Mouse (Mus musculus) c-Kit-positive CD71-negative TER-119-negative erythroid progenitor cells, embryonic 14.5 days (primary cell): ENCODE results near the gene Pilra.
"Not testable (repeated sequence)": the region's sequence is repeated elsewhere in the genome, so short reads cannot be mapped to it uniquely, and the experiment has no call there.

Experiments
- DNase-seq: peaks from one replicate; pipeline ENCODE4 v3.0.0-alpha.2; 2013; ENCODE audit warnings: low read depth

Pilra gene

GRCm38 (mm10) chr5:137835966-137836520, at the start of gene Pilra:
Gene Pilra (minus strand): TSS chr5:137836281.
- not testable (repeated sequence) for DNase-seq

DNA sequence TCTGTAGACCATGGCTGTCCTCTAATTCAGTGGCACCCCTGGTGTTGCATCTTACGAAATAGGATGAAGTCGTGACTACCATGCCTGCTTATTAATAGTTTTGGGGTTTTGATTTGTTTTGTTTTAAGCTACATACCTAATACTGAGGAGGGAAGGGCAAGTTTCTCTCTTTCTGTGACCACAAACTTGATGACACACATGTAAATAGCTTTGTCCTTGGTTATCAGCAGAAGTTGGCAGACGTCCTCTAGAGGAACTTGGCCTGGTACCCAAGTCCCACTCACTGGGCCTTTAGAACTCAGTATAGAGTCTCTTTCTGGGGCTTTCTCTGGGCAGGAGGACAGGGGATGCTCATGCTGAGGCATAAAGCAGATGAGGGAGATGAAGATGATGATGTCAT, 47.3 kb upstream of the Pilra start:
- no peak for DNase-seq

GRCm38 (mm10) chr5:137882922-137883321, 46.8 kb upstream of the Pilra start:
- peak; percentile 17 for DNase-seq

GRCm38 (mm10) chr5:137877860-137878259, 41.8 kb upstream of the Pilra start:
- DNase-seq = peak; percentile 29

DNA sequence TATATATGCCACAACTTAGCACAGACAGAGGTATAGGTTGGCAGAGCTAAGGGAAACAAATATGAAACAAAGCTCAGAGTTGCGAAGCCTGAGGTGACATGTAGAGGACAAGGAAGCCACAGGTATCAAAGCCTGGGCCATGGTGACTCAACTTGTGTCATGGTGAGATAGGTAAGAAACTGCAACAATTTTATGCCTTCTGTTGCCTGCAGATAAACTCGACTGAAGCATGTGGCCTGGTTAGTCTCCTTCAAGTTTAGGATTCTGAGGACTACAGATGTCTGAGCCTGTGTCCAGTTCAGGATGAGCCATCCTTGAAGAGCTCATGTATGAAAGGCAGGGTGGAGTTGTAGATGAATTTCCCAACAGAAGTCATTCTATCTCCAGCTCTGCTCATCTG, 39.0 kb upstream of the Pilra start:
- DNase-seq = no peak

- DNase-seq = not testable (repeated sequence)
Measured at GRCm38 (mm10) chr5:137872381-137872702, 36.3 kb upstream of the Pilra start.

DNA sequence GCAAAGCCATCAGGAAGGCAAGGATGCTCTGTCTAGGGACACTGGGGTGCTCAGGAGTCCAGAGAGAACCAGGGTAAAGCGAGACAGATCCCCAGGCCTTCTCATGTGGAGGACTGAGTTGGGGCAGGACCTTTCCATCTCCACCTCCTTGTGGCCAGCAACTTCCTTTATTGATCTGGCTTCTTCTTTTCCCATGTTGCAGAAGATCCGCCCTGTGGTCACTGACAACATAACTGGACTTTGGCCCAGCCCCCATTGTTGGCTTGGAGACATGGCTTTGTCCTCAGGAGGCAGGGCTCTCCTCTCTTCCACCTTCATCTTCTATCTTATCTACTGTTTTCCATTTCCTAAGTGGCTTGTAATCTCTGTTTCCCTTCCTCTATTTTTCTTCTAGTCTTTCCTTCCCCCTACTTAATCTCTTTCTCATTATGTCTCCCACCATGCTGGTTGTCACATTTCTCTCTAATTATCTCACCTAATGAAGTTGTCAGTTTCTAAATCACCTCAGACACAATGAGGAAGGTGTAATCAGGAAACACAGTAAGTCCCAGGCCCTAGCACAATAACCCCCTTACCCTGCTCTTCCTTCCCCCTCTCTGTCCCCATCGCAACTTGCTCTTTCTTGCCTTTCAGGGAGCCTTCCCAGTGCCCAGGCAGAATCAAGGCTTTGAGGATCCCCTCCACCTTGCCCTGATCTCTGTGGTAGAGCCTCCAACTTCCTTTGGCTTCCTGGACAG, 35.7 kb upstream of the Pilra start, which contains the start of gene Pilrb2:
Pilrb2 (minus strand) TSS at position 172 of the 737 bp plus-strand sequence.
- not testable (repeated sequence) for DNase-seq

DNA sequence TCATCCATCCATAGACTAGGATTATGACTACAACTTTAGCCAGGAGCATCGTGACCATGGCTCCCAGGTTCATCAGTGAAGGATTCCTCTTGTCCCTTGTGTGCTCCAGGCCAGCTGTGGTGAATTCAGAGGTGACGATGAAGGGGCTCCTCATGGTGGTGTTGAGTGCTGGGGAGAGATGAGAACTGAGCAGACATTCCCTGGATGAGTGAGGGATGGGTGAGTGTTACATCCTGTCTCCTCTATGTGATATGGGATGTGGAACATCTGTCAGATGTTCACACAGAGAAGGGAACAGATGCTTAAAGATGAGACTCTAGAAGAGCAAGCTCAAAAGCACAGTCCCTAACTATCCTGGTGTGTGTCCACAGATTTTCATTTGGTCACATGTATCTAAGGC, 32.5 kb upstream of the Pilra start:
- not testable (repeated sequence) for DNase-seq

DNA sequence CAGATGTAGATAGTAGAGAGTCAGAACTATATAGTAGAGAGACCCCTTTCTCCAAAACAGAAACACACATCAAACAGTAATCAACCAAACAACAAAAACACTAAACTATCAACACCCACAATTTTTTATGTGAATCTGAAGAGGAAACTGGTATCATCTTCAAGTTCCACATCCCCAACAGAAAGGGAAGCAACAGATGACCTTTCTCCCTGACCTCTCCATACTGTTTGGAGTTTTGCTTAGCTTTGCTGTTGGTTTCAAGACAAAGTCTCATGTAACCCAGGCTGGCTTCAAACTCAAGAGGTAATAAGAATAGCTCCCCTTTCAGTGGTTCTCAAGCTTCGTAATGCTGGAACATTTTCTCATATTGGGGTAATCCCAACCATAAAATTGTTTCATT, 27.9 kb upstream of the Pilra start:
- not testable (repeated sequence) for DNase-seq

DNA sequence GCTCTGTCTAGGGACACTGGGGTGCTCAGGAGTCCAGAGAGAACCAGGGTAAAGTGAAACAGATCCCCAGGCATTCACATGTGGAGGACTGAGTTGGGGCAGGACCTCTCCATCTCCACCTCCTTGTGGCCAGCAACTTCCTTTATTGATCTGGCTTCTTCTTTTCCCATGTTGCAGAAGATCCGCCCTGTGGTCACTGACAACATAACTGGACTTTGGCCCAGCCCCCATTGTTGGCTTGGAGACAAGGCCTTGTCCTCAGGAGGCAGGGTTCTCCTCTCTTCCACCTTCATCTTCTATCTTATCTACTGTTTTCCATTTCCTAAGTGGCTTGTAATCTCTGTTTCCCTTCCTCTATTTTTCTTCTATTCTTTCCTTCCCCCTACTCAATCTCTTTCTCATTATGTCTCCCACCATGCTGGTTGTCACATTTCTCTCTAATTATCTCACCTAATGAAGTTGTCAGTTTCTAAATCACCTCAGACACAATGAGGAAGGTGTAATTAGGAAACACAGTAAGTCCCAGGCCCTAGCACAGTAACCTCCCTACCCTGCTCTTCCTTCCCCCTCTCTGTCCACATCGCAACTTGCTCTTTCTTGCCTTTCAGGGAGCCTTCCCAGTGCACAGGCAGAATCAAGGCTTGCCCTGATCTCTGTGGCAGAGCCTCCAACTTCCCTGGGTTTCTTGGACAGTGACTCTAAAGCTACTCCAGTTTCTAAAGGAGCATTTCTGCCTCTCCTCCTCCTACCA, 22.1 kb upstream of the Pilra start, which contains the start of gene Pilrb1:
Pilrb1 (minus strand) TSS at position 147 of the 751 bp plus-strand sequence.
- not testable (repeated sequence) for DNase-seq

DNA sequence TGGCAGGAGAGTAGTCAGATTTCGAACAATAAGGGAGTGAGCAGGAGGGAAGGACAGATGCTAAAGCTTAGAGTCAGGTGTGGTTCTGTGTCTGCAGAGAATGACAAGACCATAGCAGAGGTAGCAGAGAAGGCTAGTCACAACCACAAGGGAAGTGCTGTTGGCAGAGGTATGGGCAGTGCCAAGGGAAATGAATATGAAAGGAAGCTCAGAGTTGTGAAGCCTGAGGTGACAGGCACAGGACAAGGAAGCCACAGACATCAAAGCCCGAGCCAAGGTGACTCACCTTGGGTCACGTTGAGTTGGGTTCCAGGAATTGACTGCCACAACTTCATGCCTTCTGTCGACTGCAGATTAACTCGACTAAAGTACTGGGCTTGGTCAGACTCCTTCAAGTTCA, 20.8 kb upstream of the Pilra start:
- not testable (repeated sequence) for DNase-seq

DNA sequence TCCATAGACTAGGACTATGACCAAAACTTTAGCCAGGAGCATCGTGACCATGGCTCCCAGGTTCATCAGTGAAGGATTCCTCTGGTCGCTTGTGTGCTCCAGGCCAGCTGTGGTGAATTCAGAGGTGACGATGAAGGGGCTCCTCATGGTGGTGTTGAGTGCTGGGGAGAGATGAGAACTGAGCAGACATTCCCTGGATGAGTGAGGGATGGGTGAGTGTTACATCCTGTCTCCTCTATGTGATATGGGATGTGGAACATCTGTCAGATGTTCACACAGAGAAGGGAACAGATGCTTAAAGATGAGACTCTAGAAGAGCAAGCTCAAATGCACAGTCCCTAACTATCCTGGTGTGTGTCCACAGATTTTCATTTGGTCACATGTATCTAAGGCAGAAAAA, 18.8 kb upstream of the Pilra start:
- DNase-seq = not testable (repeated sequence)

DNA sequence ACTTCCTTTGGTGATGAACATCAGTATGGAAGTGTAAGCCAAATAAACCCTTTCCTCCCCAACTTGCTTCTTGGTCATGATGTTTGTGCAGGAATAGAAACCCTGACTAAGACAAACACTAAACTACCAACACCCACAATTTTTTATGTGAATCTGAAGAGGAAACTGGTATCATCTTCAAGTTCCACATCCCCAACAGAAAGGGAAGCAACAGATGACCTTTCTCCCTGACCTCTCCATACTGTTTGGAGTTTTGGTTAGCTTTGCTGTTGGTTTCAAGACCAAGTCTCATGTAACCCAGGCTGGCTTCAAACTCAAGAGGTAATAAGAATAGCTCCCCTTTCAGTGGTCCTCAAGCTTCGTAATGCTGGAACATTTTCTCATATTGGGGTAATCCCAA, 14.2 kb upstream of the Pilra start:
- not testable (repeated sequence) for DNase-seq

DNA sequence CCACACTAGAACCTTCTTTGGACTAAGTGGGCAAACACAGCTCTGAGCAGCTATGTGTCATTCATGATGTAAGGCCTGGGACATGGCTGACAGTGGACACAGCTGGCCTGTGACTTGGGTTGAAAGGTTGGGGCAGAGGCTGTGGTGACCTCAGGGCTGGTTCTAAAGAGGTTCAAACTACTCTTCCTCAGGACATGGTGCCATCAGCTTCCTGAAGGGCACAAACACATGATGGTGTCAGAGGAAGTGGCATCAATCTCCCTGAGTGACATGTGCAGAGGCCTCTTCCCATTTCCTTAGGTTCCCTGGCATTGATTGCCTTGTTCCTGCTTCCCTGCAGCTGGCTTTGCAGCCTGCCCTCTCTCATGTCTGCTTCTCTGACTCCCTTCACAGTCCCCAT, 1.0 kb upstream of the Pilra start:
- DNase-seq = not testable (repeated sequence)

DNA sequence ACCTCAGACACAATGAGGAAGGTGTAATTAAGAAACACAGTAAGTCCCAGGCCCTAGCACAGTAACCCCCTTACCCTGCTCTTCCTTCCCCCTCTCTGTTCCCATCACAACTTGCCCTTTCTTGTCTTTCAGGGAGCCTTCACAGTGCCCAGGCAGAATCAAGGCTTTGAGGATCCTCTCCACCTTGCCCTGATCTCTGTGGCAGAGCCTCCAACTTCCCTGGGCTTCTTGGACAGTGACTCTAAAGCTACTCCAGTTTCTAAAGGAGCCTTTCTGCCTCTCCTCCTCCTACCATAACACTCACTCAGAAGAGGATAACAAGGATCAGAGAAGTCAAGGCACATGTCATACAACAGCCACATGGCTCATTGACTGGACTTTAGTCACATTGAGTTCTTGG, 530 bp upstream of the Pilra start:
- DNase-seq = no peak

DNA sequence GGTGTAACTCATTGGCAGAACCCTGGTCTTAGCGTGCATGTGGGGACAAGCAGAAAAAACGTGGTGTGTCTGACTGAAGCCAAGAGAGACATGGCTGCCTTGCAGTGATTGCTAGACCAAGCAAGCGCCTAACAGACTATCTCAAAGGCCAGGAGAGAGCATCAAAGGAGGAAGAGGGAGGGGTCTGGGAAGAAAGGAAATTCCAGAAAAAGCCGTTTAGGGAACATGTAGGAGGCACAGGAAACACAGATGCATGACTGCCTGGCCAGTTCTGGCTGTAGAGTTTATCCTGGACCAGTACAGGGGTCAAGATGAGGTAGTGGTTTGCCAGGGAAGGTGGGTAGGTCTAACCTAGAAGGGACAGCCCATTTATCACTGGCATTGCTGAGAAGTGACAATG, 2.6 kb downstream of the Pilra start:
- DNase-seq = no peak

DNA sequence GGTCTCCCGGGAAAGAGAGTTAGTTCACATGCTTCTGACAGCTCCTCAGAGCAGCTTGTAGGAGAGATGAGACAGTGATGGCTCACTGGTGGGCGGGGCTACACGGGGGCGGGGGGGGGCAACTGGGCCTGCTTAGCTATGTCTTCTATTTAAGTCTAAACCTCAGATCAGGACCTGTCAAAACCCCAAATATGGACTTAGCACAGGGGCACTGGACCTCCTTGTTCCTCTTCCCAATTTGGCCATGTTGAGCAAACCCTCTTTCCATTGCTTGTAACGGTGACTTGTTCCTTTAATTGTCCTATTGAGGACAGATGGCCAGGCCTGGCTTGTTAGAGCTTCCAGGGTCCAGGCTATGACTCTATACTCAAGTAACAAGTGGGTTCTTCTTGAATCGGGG, 4.6 kb downstream of the Pilra start:
- no peak for DNase-seq

DNA sequence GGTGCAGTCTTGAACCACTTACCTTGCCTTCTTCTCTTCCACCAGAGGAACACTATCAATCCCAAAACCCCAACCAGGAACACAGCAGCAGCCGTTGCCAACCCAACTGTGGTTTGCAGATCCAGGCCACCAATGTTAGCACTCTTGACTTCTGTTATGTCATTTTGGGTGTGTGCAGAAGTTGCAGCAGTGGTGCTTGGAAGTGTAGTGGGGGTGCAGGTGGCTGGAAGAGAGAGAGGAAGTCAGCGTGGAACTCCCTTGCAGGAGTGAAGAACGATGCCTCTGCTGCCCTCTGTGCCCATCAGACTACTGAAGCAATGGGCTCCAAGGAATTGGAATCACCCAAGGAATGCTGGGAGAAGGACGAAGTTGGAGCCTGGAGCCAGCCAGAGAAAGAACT, 5.0 kb downstream of the Pilra start:
- DNase-seq = no peak

DNA sequence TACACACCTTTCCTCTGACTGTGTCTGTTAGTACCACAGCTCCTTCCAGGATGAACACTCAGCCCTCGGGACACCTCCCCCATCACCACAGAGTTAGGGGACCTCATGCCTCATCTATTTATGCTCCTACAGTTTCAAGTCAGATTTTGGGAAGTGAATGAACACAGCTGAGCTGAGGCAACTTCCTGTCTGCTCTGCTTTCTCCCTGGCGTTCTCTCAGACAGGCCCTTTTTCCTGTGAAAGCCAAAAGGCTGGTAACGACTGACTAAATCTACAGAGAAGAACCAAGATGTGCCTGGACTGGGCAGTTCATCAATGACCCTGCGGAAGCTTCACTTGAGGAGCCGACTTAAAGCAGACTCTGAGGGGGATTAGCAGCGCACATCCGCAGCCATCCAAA, 5.8 kb downstream of the Pilra start:
- DNase-seq = no peak

DNA sequence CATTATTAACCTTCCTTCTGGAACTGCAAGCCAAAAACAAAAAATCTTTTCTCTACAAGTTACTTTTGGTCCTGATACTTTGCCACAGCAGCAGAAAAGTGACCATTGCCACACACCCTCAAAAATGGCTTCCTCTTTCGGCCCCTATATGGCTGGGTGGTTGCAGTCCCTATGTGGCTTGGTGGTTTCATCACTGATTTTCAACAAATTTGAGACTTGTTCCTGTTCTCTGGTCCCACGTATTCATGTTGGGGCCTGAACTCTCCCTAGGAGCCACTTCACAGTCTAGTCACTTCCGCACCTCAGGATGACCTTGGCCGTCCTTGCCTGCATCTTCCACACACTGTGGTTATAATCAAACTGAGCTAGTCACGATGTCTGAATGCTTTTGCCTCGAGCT, 7.4 kb downstream of the Pilra start:
- DNase-seq = no peak

DNA sequence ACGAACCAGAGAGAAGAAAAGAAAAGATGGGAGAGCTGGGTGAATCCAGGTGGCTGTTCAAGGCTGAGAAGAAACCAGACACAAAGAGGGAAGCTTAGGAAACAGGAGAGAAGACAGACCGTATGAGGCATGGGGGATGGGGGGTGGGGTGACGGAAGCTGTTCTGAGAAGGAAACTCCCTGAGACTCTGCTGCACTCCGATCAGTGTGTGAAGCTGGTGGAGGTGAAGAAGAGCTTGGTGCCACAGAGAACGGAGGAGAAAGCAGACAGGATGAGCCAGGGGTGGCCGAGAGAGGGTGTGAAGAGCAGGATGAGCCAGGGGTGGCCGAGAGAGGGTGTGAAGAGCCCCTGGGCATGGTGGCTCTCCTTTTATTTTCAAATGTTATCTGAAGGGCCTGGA, 9.7 kb downstream of the Pilra start:
- DNase-seq = no peak

GRCm38 (mm10) chr5:137825971-137826370, 10.1 kb downstream of the Pilra start:
- no peak for DNase-seq

- no peak for DNase-seq
Measured at GRCm38 (mm10) chr5:137825030-137825429, 11.1 kb downstream of the Pilra start.
